Mouse (Mus musculus): ENCODE data around the gene Ubl3.

- TF ChIP-seq MAFK (IDR thresholded peaks at IDR 0.05; ENCODE audit: insufficient read depth, low read depth, low read length) = no peak
- TF ChIP-seq CHD2 (IDR thresholded peaks at IDR 0.05; ENCODE audit: low read depth, low read length) = no peak
These were observed 62.8 kb downstream of the Ubl3 start for GRCm38 (mm10) chr5:148489724-148490193.

Data from ES-E14 (cell line).